Mouse (Mus musculus) mouse embryonic stem cell (cell line): Measurements from ENCODE around the gene Rbm17.
"Not testable (repeated sequence)": the region's sequence is repeated elsewhere in the genome, so short reads cannot be mapped to it uniquely, and the experiment has no call there.

Experiments
- in situ Hi-C, 2 experiments: fragments of 300-500 bp; cut with MboI; formaldehyde crosslinking; loops; 1 replicate in 1 of 2; 3 replicates in 1 of 2; pipeline ENCODE4 v1.14.3; 2019 to 2020; ENCODE audit warnings: low sequenced_read_pairs in 2 of 2, low pct_unique_long_range_greater_than_20kb in 1 of 2, mixed read lengths in 1 of 2; ENCODE audit not compliant: unreplicated experiment in 1 of 2

The Rbm17 gene

GRCm38 (mm10) chr2:11604053-11604452 is at the start of gene Rbm17:
Gene Rbm17, minus strand, starts transcription at chr2:11604153.
- in situ Hi-C loops = no loop called here

- in situ Hi-C loops = no loop called here
These were observed 49.4 kb upstream of the Rbm17 start for GRCm38 (mm10) chr2:11653330-11653729.

- in situ Hi-C loops = no loop called here
These were observed 48.8 kb upstream of the Rbm17 start for GRCm38 (mm10) chr2:11652780-11653179.

GRCm38 (mm10) chr2:11652196-11652595 is 48.2 kb upstream of the Rbm17 start:
- in situ Hi-C loops = no loop called here

- in situ Hi-C loops = no loop called here
These were observed 47.5 kb upstream of the Rbm17 start for GRCm38 (mm10) chr2:11651476-11651875.

GRCm38 (mm10) chr2:11645297-11645696 is 41.3 kb upstream of the Rbm17 start:
- in situ Hi-C loops = no loop called here

GRCm38 (mm10) chr2:11644057-11644456 is 40.1 kb upstream of the Rbm17 start:
- in situ Hi-C loops = no loop called here

GRCm38 (mm10) chr2:11642451-11642941 is 38.5 kb upstream of the Rbm17 start, which contains the start of gene Il2ra:
Gene Il2ra, plus strand, starts transcription at chr2:11642807.
- in situ Hi-C loops = no loop called here

- in situ Hi-C loops = no loop called here
These were observed 33.2 kb upstream of the Rbm17 start for GRCm38 (mm10) chr2:11637115-11637514.

- in situ Hi-C loops = no loop called here
These were observed 32.2 kb upstream of the Rbm17 start for GRCm38 (mm10) chr2:11636138-11636480.

- in situ Hi-C loops = no loop called here
These were observed 31.7 kb upstream of the Rbm17 start for GRCm38 (mm10) chr2:11635471-11636137.

GRCm38 (mm10) chr2:11635035-11635434 is 31.1 kb upstream of the Rbm17 start:
- in situ Hi-C loops = no loop called here

- in situ Hi-C loops = no loop called here
These were observed 21.9 kb upstream of the Rbm17 start, which contains the start of gene Gm17490 for GRCm38 (mm10) chr2:11625890-11626289. Gene Gm17490, minus strand, starts transcription at chr2:11626264.

- in situ Hi-C loops = no loop called here
These were observed 19.8 kb upstream of the Rbm17 start for GRCm38 (mm10) chr2:11623726-11624125.

- in situ Hi-C loops = no loop called here
These were observed 19.2 kb upstream of the Rbm17 start for GRCm38 (mm10) chr2:11623173-11623572.

- in situ Hi-C loops = no loop called here
These were observed 15.6 kb upstream of the Rbm17 start for GRCm38 (mm10) chr2:11619598-11619997.

- in situ Hi-C loops = no loop called here
These were observed 12.9 kb upstream of the Rbm17 start for GRCm38 (mm10) chr2:11616846-11617245.

GRCm38 (mm10) chr2:11612939-11613338 is 9.0 kb upstream of the Rbm17 start:
- in situ Hi-C loops = not testable (repeated sequence)

- in situ Hi-C loops = not testable (repeated sequence)
These were observed 2.8 kb upstream of the Rbm17 start for GRCm38 (mm10) chr2:11606718-11607117.

GRCm38 (mm10) chr2:11604911-11605310 is 958 bp upstream of the Rbm17 start:
- in situ Hi-C loops = no loop called here
